Mouse (Mus musculus) heart, embryonic 11.5 days (tissue): ENCODE data around the gene Zfp672. TPM values are rescaled to one million over a fixed set of nuclear protein-coding genes. Genes with fewer than 3 reads are reported as not detected.

Experiments used
- ATAC-seq: fragments of 200-750 bp; cut with Nextera tagmentation; replicated peaks from 2 replicates; pipeline ENCODE4 v1.8.0; 2017; ENCODE audit warnings: moderate library complexity; ENCODE audit not compliant: insufficient number of reproducible peaks, low FRiP score, low TSS enrichment
- H3K27ac ChIP-seq: fragments of 300-500 bp; sonication (generic); 2 replicates; pipeline ENCODE4 v1.5.1; 2014; ENCODE audit warnings: mild to moderate bottlenecking, low read depth, low read length
- H3K27me3 ChIP-seq: fragments of 300-500 bp; sonication (generic); 2 replicates; pipeline ENCODE4 v1.6.1; 2014; ENCODE audit warnings: mild to moderate bottlenecking, low read length, mixed read lengths; ENCODE audit not compliant: control insufficient read depth, insufficient read depth
- H3K36me3 ChIP-seq: fragments of 300-500 bp; sonication (generic); 2 replicates; pipeline ENCODE4 v1.6.1; 2014; ENCODE audit warnings: mild to moderate bottlenecking, low read length, moderate library complexity, mixed read lengths; ENCODE audit not compliant: control insufficient read depth, insufficient read depth
- H3K4me1 ChIP-seq: fragments of 300-500 bp; sonication (generic); 2 replicates; pipeline ENCODE4 v1.6.1; 2014; ENCODE audit warnings: low read length; ENCODE audit not compliant: control insufficient read depth, insufficient read depth
- H3K4me2 ChIP-seq: fragments of 300-500 bp; sonication (generic); 2 replicates; pipeline ENCODE4 v1.6.1; 2014; ENCODE audit warnings: mild to moderate bottlenecking, moderate library complexity
- H3K4me3 ChIP-seq: fragments of 300-500 bp; sonication (generic); 2 replicates; pipeline ENCODE4 v1.5.1; 2014; ENCODE audit warnings: low read depth, low read length
- H3K9ac ChIP-seq: fragments of 300-500 bp; sonication (generic); 2 replicates; pipeline ENCODE4 v1.6.1; 2014; ENCODE audit warnings: mild to moderate bottlenecking, low read depth, low read length, moderate library complexity
- H3K9me3 ChIP-seq: fragments of 300-500 bp; sonication (generic); replicated peaks from 2 replicates; pipeline ENCODE4 v1.6.1; 2016; ENCODE audit warnings: low read length; ENCODE audit not compliant: control insufficient read depth
- WGBS: fragments of 180-500 bp; shearing (Covaris S2); extraction: QIAGEN DNeasy Blood & Tissue Kit; methylation state at CpG from one replicate; pipeline ENCODE4 v1.1.7; 2014; ENCODE audit not compliant: insufficient replicate concordance; 5-methylcytosine and 5-hydroxymethylcytosine counted together
- polyA plus RNA-seq: library from polyadenylated mRNA; unstranded; fragments of >200 nt; fragmentation: Nextera tagmentation; extraction: Ambion mirVana; gene quantifications from 2 replicates; pipeline ENCODE4 v1.2.1, GENCODE M21; 2014

Gene Zfp672
- polyA plus RNA-seq, 1 experiment from 2014 or later: 31.2 TPM

DNA sequence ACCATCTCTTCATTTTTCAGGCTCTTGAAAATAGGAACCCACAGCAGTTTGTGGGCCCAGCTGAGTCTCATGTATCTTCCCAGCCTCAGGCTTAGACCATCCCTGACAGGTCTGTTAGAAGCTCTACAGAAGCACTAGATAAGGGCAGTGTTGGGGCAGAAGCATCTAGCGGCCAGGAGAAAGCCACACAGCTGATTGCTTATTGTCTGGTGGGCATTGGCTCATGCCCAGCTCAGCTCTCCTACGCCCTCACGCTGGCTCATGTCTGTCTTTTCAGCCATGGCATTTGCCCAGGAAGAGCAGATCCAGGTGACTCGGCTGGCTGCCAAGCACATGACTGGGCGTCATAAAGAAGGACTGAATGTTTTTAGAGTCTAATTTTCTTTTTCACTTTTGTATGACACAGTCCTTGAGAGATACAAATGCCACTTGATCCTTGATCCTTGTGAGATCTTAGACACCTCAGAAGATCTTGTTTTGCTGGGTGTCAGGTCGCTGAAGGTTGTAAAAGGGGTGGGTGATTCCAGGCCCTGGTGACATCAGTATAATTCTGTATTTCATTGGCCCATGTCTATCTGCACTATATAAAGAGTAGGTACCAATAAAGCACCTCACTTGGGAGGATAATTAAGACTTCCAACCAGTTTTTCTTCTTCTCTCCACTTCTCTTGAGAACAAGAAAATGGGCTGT, 27.9 kb upstream of the Zfp672 start:
- Histone ChIP-seq H3K9me3 (no peaks in the 10 kb centered on the region), H3K27ac (no peak overlapping the region), H3K4me3 (no peak overlapping the region), H3K27me3 (no peaks in the 10 kb centered on the region), H3K36me3 (no peaks in the 10 kb centered on the region), H3K9ac (no peak overlapping the region), H3K4me2 (no peak overlapping the region), H3K4me1 (peaks cover 6% of the 10 kb centered on the region; the same call in 1 of the 2 replicates)
- 83% methylated on average over 6 of the region's 6 CpGs for WGBS
- no peak for ATAC-seq

DNA sequence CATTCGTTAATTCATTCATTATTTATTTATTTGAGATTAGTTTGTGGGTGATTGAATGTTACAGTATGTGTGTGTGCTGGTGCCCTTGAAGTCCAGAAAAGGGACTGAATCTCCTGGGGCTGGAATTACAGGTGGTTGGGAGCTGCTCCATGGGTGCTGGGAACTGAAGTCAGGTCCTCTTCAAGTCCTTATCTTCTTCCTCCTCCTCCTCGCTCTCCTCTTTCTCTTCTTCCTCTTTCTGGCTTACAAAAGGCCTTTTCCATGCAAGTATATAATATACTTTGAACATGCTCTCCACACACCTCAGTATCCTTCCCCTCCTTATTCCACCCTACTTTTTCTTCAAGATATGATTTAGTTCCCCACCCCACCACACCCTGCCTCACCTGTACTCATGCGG, 26.9 kb upstream of the Zfp672 start:
- H3K27ac ChIP-seq: no peak overlapping the region
- 83% methylated on average over 3 of the region's 3 CpGs for WGBS
- ATAC-seq: no peak
- no peaks in the 10 kb centered on the region for H3K36me3 ChIP-seq
- no peaks in the 10 kb centered on the region for H3K27me3 ChIP-seq
- H3K4me2 ChIP-seq: no peak overlapping the region
- H3K9ac ChIP-seq: no peak overlapping the region
- no peaks in the 10 kb centered on the region for H3K9me3 ChIP-seq
- peaks cover 6% of the 10 kb centered on the region; the same call in 1 of the 2 replicates for H3K4me1 ChIP-seq
- H3K4me3 ChIP-seq: no peak overlapping the region

DNA sequence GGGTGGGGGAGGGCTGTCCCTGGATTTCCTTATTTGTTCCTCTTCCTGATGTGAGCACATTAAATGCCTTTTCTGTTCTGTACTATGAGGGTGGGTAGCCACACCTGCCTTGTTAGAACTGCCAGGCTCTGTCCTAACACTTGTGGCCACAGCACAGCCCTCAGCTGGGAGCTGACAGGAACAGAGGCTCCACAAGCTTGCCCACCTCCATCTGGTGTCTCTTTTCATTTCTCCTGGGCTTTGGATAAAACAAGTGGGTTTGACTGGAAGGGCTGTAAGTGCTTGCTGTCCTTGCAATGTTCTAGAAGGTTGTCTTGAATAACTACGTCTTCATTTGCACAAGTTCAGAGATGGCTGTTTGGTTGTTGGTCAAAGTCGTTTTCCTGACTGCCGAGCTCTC, 24.8 kb upstream of the Zfp672 start:
- Histone ChIP-seq H3K4me3 (no peak overlapping the region), H3K36me3 (no peaks in the 10 kb centered on the region), H3K9ac (no peak overlapping the region), H3K4me2 (no peak overlapping the region), H3K27ac (no peak overlapping the region), H3K27me3 (no peaks in the 10 kb centered on the region), H3K4me1 (peaks cover 6% of the 10 kb centered on the region; the same call in 1 of the 2 replicates), H3K9me3 (no peaks in the 10 kb centered on the region)
- WGBS: 78% methylated on average over 3 of the region's 3 CpGs
- no peak for ATAC-seq

DNA sequence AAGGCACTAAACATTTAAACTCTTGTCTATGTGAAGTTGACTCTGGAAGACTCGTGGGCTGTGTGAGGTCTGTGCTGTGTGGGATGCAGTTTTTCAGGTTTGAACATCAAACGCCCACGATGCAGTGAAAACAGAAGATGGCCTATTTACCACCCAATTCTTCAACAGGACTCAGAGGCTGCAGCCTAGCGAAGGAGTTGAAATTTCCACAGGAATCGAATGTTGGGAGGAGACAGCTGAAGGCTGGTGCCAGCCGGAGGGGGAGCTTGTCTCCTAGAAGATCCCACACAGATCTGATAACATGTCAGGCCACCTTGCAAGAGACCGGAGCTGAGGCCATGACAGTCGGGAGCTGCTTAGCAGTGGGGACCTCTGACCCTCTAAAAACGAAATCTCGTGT, 24.3 kb upstream of the Zfp672 start:
- Histone ChIP-seq H3K4me1 (peaks cover 6% of the 10 kb centered on the region; the same call in 1 of the 2 replicates), H3K4me2 (no peak overlapping the region), H3K27ac (no peak overlapping the region), H3K27me3 (no peaks in the 10 kb centered on the region), H3K9me3 (no peaks in the 10 kb centered on the region), H3K4me3 (no peak overlapping the region), H3K9ac (no peak overlapping the region), H3K36me3 (no peaks in the 10 kb centered on the region)
- WGBS: 49% methylated on average over 10 of the region's 10 CpGs
- no peak for ATAC-seq

DNA sequence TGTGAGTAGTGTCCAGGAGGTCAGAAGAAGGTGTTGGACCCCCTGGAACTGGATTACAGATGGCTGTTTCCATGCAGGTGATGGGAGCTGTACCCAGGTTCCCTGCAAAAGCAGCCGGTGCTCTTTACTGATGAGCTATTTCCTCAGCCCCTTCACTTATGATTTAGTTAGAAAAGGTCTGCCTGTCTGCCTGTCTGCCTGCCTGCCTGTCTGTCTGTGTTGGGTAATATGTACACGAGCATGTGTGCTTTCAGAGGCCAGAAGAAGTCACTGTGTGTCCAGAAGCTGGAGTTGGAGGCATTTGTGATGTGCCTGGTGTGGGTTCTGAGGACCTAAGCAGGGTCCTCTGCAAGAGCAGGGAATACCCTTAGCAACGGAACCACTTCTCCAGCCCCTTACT, 23.6 kb upstream of the Zfp672 start:
- no peaks in the 10 kb centered on the region for H3K9me3 ChIP-seq
- H3K4me1 ChIP-seq: peaks cover 6% of the 10 kb centered on the region; the same call in 1 of the 2 replicates
- H3K9ac ChIP-seq: no peak overlapping the region
- no peak overlapping the region for H3K4me3 ChIP-seq
- no peaks in the 10 kb centered on the region for H3K27me3 ChIP-seq
- H3K36me3 ChIP-seq: no peaks in the 10 kb centered on the region
- no peak overlapping the region for H3K27ac ChIP-seq
- WGBS: 66% methylated on average over 3 of the region's 3 CpGs
- no peak for ATAC-seq
- H3K4me2 ChIP-seq: no peak overlapping the region

DNA sequence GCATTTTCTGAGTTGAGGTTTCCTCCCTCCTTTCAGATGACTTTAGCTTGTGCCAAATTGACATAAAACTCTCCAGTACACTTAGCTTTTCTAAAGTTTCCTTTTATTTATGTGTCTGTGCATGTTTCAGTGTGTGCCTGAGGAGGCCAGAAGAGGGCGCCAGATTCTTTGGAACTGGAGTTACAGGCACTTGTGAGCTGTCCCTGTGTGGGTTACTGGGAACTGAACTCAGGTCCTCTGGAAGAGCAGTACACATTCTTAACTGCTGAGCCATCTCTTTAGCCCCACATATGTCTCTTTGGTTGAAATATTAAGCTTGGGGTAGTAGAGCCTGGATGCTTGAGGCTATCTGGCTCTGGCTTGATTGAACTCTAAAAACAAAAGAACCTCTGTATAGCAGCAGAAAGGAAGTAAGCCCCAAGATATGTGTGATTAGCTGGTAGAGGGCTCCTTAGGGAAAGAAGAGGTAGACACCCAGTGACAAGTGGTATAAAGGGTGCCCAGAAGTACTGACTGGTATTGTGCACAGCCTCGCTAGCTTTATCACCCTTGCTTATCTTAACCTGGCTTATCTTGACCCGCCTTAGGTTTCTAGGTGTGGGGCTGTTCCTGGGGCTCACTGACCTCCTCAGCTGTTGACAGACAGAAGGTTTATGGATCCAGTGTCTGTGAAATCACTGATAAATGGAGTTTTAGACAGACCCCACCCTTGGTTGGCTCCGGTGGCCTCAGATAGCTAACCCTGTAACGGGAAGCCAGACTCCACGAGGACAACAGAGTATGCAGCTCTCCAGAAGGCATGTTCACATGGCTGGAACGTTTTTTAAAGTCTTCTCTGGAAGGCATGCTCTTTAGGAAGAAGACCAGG, 22.8 kb upstream of the Zfp672 start:
- H3K4me3 ChIP-seq: no peak overlapping the region
- no peak overlapping the region for H3K27ac ChIP-seq
- 16% methylated on average over 7 of the region's 7 CpGs for WGBS
- H3K36me3 ChIP-seq: no peaks in the 10 kb centered on the region
- peaks cover 6% of the 10 kb centered on the region; the same call in 1 of the 2 replicates for H3K4me1 ChIP-seq
- H3K9ac ChIP-seq: no peak overlapping the region
- H3K27me3 ChIP-seq: no peaks in the 10 kb centered on the region
- H3K9me3 ChIP-seq: no peaks in the 10 kb centered on the region
- 0 out of 2 replicates have a peak, but pooled peaks have one; percentile 42 for ATAC-seq
- 0 out of 2 replicates have a peak overlapping the region, but pooled peaks have one; percentile 8 for H3K4me2 ChIP-seq

DNA sequence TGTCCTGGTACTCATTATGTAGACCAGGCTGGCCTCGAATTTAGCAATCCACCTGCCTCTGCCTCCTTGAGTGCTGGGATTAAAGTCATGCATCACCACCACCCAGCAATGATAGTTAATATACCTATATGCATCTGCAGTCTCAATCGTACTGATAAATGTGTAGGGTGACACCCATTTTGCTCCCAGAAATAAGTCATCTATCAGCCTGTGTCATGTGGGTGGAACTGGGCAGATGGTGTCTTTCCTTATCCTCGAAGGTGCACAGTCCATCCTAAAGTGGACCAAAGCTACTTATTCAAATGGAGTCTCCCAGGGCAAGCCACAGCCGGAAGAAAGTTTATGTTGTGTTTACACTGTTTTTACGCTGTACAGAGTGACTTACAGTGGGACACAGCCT, 21.0 kb upstream of the Zfp672 start:
- H3K27me3 ChIP-seq: no peaks in the 10 kb centered on the region
- H3K4me1 ChIP-seq: peaks cover 6% of the 10 kb centered on the region; the same call in 1 of the 2 replicates
- H3K9me3 ChIP-seq: no peaks in the 10 kb centered on the region
- peaks cover 7% of the 10 kb centered on the region for H3K36me3 ChIP-seq
- H3K27ac ChIP-seq: no peak overlapping the region
- WGBS: 79% methylated on average over 5 of the region's 5 CpGs
- no peak overlapping the region for H3K4me2 ChIP-seq
- no peak overlapping the region for H3K9ac ChIP-seq
- no peak for ATAC-seq
- no peak overlapping the region for H3K4me3 ChIP-seq

DNA sequence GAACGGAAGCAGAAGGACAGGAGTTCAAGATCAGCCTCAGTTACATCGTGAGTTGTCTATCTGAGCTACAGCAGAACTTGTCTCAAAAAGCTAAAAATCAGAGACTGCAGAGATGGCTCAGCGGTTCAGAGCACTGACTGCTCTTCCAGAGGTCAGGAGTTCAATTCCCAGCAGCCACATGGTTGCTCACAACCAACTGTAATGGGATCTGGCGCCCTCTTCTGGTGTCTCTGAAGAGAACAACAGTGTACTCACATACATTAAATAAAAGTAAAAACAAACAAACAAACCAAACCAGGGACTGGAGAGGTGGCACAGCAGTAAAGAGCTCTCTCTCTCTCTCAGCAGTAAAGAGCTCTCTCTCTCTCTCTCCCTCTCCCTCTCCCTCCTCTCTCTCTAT, 20.5 kb upstream of the Zfp672 start:
- peaks cover 13% of the 10 kb centered on the region for H3K36me3 ChIP-seq
- no peak overlapping the region for H3K27ac ChIP-seq
- no peak overlapping the region for H3K4me3 ChIP-seq
- no peak for ATAC-seq
- no peaks in the 10 kb centered on the region for H3K9me3 ChIP-seq
- H3K9ac ChIP-seq: no peak overlapping the region
- H3K4me1 ChIP-seq: peaks cover 6% of the 10 kb centered on the region; the same call in 1 of the 2 replicates
- H3K27me3 ChIP-seq: no peaks in the 10 kb centered on the region
- no peak overlapping the region for H3K4me2 ChIP-seq
- 65% methylated on average over 4 of the region's 4 CpGs for WGBS
